Mouse (Mus musculus) right cerebral cortex, postnatal 14 days (tissue): Measurements from ENCODE around the gene 1700029P11Rik.
"Not testable (repeated sequence)": the region's sequence is repeated elsewhere in the genome, so short reads cannot be mapped to it uniquely, and the experiment has no call there.

ENCODE experiments used
- DNase-seq: peaks from one replicate; pipeline ENCODE4 v3.0.0; 2022

1700029P11Rik gene

DNA sequence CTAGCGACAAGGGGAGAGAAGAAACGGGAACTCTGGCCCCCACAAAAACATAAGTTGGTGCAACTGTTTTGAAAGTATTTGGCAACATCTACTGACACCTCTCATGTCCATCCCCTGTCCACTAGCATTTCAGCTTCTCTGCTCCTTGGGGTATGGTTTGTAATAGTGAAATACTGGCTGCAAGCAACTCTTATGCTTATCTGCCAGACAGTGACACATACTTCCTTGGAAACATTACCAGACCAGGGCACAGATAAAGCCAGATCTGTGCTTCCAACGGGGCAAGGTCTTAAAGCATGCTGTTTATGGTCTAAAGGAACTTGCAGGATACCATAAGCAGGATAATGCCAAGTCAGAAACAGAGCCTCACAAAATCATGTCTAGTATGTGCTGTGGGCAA, 21.4 kb upstream of the 1700029P11Rik start:
- no peak for DNase-seq

DNA sequence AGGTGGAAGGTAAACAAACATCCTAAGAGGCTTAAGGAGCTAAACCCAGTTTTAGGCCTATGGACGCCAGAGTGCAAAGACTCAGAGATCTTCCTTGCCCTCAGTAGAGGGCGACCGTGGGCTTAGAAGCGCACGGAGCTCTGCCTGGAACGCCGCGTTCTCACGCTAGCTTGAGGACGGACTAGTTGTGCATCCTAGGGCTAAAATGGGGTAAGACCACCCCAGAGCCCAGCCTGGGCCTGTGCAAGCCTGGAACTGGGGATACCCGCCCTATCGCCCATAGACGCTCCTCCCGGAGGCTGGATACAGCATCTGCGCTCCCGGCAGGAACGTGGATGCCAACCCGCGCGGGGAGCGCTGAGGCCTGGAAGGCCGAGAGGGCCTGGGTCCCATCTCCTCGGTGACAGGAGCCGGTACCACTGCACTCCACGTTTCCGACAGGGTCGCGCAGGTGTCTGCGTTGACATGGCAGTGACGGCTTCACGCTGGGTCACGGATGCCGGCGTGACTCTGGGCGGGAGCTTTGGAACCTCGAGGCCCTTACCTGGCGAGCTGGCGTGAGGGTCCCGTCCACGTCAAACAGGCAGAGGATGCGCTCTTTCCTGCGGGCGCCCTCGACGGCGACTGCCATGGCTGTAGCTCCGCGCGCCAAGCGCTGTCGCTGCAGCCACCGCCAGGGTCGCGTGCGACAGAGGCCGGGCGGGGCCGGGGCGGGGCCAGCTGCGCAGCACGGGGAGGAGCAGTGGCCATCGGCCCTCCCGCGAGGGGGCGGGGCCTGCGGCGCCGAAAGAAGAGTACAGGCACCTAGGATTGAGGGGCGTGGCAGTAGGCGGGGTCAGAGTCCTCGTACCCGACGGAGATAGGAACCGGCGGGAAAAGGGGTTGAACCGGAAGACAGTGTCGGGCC, 19.9 kb upstream of the 1700029P11Rik start, which contains the start of gene Pmm1:
TSS of gene Pmm1 (minus strand) at position 760 of the 907 bp plus-strand sequence.
- DNase-seq: peak; percentile 98

DNA sequence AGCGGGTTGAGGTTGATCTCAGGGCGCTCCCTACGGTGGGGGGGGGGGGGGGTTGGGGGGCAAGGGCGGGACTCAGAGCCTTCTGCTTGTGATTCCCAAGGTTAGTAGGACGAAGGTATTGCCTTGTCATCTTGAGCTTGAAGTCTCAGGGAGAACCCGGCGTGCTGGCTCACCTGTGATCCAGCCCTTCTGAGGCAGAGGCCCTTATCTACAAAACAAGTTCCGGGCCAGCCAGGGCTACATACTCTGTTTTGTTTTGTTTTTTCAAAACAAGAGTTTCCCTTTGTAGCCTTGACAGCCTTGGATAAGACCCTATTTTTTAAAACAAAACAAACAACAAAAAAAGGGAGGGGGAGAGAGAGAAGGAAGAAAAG, 19.3 kb upstream of the 1700029P11Rik start:
- DNase-seq: no peak

DNA sequence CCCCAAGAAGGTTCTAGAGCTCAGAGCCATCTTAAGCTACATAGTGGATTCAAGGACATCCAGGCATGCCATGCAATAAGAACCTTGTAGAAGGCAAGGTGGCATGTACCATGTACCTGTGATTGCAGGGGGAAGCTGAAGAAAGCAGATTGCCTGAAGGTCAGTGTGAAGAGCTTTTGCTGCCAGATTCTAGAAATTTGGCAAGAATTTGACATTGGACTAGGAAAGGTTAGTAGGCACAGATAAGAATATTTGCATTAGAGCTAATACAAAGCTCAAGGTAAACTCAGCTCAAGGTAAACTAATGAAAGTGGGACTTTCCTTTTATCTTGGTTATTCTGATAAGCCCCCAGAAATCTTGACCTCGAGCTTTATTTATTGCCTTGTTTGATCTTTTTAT, 16.1 kb upstream of the 1700029P11Rik start:
- no peak for DNase-seq

DNA sequence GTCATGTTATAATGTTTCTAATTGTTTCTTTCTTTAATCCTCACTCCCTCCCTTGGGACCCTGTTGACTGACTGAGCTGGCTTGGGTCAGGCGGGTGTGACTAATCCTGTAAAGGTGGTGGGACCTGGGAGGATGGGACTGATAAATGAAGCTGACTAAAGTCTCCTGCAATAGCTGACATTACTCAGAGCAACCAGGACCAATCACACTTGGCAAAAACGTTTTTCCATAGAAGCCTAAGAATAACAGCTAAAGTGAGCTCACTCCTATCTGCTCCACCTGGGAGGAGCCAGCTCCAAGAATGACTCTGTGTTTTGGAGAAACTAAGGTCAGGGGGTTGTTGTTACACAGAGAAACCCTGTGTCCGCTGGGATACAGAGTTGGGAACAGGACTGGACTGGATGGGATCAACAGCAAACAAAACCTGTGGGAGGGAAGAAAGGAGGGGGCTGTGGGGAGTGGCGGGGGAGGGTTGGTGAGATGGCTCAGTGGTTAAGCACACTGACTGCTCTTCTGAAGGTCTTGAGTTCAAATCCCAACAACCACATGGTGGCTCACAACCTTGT, 15.3 kb upstream of the 1700029P11Rik start:
- DNase-seq: no peak

DNA sequence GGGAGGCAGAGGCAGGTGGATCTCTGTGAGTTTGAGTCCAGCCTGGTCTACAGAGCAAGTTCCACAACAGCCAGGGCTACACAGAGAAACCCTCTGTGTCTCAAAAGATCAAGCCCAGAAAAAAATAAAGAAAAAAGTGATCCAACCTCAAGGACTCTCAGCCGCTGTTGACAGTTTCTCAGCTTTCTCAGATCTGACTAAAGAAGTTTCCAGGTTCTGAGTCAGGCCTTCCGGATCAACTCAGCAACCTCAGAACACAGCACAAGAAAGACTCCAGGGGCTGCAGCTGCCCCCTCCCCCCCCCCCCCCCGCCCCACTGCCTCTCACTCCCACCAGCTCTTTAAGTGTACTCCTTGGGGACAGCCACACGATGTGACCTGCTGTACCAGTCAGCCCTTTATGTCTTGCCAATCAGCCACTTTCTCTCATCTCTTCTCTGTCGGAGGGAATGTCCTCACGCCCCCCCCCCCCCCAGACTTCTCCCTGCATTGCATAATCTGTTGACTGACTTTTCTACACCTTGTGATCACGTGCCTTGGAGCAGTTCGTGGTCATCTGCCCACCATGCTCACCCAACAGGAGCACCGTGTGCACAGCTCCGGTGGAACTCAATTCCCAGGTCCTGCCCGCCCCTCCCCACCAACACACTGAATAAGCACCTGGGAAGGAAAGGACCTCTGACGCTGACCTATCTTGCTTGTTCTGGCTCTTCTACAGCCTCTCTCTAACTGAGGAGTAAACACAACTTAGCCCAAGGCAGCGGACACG, 14.1 kb upstream of the 1700029P11Rik start:
- DNase-seq: no peak

DNA sequence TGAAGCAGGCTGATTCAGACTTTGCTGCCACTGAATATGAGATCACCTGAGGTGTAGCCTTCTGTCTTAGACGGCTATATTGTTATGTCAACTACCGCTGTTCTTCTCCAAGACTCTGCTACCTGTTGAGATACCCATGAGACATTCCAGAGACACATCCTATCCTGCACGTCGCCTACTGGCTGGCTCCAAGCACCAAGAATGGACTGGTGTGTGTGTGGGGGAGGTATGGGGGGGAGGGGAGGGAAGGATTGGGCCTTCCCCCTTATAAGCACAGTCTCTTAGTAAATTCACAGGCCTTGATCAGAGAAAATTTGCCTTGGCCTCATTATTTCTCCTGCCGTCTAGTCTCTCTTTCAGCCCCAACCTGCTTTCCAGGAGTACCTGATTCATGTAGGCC, 12.5 kb upstream of the 1700029P11Rik start:
- no peak for DNase-seq

DNA sequence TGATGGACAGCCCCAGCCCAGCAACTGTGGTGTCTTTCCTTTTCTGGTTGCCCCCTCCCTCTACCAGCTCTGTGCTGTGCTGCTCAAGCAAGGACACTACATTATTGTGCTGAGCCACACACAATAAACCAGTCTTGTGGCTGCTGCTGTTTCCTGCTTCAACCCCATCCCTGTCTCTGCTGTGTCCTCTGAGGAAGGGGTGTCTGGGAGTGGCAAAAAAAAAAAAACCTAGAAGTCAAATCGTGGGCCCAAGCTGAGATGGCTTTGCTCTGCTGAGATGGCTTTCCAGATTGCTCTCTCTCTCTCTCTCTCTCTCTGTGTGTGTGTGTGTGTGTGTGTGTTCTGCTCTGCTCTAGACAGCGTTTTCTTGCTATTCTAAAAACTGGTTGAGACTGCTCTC, 11.9 kb upstream of the 1700029P11Rik start:
- no peak for DNase-seq

DNA sequence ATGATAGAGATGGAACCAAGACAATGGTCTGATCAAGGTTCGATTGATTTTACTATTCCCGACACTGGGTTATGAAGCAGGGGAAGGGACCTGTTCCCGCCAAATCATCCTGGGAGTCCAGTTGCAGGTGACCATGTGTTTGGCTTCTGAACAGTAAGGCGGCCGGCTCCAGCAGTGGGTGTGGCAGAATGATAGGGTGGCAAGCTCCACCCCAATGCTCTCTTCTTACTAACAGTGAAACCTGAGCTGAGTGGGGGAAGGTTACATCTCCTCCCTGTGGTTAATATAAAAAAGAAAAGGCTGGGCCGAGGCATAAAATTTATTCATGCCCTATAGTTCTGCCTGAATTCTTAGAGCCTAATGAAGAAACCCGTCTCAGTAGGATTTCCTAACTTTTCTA, 11.2 kb upstream of the 1700029P11Rik start:
- no peak for DNase-seq

DNA sequence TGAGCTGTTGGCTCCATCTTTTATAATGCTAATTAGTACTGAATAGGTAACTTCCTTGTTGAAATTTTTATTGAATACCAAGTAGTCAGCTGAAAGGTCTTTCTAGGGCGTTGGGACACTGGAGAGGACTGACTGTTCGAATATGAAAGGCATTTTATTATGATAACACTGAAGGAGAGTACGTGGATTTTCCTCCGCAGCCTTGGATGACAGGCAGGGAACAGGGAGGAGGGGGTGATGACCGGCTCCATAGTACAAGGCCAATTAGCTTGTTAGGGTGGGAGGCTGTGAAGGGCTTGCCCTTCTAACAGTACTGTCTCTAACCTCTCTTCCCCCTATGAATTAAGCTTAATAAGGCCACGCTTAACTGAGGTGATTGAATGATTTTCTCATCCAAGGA, 10.7 kb upstream of the 1700029P11Rik start:
- not testable (repeated sequence) for DNase-seq

DNA sequence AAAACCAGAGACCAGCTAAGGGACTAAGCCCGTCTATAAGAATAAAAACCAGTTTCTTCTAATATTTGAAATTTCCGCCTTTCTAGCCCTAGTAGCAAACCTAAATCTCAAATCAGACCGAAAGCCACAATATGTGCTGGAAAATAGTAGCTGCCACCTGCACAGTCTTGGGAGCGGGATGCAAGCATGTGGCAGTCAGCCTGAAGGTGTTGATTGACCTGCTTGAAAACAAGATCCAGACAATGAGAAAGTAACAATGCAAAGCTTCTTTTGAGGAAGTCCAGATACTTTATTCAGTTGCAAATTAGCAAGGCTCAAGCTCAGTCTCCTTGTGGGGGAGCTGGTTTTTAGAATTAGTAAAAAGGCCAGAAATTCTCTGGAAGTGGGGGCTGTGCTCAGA, 9.8 kb upstream of the 1700029P11Rik start:
- DNase-seq: not testable (repeated sequence)

DNA sequence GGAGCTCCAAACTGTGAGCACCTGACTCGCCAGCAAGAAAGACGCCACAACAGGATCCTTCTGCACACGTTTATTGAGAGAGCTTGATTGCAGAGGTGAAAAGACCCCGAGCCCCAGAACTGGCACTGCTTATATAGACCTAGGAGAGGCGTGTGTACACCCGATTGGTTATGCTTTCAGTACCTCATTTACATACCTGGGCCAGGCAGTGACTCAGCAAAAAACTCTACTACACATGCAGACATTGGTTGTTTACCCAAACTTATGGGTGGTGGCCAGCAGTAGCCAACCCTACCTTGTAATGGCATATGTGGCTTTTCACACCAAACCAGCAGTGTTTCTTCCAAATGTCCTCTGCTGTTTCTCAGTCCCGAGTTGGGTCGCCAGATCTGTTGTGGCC, 5.2 kb upstream of the 1700029P11Rik start:
- not testable (repeated sequence) for DNase-seq

DNA sequence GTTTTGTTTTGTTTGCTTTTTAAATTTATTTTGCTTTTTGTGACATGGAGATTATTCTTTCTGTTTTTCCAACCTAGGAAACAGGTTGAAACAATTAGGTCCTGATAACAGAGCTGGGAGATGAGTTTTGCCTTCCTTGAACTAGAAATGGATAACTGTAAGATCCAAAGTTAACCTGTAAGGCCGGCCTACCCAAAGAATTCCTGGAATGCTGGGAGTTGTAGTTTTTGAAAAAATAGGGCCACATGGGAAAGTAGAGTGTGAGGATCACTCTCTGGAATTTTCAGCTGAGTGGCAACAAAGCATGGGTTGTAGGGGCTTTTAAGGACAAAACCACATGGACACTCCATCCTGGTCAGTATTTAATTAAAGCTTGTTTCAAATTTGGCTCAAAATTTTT, 1.8 kb downstream of the 1700029P11Rik start:
- no peak for DNase-seq

DNA sequence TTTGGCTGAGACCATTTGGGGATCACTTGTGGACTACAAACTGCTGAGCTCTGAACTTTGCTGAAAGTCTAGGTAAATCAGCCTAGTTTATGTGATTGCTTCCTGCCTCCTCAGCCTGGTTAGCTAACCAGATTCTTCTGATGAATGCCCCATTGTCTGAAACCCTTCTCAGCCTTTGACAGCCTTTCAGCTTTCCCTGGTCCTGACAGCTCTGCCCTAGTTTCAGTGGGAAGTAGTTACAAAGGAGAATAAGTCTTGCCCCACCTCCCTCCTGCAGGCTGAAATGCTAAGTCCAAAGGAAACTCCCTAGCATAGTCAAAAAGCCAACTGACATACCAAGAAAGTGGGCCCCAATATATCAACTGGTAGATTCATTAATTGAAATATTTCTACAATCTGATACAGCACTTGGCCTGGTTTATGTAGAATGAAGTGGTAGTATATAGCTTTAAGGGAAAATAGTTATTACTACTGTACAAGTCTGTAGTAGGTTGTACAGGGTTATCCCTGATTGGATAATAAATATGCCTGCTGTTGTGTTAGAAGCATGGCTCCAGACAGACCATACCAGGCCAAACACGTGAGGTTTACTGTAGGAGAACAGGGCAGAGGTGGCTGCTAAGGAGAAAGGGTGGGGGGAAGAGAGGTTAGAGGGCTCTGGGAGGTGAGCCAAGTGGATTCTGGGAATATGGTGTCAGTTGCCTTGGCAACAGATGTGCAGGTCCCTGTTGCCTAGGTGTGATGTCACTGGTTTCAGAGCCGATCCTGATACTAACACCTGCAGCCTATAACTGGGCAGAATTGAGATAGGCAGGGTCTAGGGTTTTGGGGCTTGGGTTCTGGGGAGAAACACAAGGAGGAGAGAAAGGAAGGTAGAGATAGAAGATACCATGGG, 5.2 kb downstream of the 1700029P11Rik start:
- no peak for DNase-seq

DNA sequence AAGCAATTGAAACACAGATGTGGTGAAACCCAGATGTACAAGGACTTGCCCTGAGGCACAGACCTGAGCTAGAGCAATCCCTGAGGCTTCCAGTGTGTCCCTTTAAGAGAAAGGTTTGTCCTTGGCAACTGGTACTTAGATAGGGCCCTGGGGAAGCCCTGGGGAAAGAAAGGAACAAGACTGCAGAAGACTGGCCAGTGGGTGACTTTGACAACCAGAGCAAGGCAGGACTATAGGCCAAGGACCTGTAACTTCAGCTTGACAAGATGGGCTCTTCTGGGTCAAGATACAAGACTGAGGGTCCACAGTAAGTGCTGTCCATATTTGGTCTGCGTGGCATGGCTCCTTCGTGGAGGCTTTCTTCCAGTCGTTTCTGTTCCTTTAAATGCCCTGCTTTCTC, 7.3 kb downstream of the 1700029P11Rik start, which contains the start of gene Xrcc6:
TSS of gene Xrcc6 (plus strand) at position 190 of the 400 bp plus-strand sequence.
- no peak for DNase-seq

DNA sequence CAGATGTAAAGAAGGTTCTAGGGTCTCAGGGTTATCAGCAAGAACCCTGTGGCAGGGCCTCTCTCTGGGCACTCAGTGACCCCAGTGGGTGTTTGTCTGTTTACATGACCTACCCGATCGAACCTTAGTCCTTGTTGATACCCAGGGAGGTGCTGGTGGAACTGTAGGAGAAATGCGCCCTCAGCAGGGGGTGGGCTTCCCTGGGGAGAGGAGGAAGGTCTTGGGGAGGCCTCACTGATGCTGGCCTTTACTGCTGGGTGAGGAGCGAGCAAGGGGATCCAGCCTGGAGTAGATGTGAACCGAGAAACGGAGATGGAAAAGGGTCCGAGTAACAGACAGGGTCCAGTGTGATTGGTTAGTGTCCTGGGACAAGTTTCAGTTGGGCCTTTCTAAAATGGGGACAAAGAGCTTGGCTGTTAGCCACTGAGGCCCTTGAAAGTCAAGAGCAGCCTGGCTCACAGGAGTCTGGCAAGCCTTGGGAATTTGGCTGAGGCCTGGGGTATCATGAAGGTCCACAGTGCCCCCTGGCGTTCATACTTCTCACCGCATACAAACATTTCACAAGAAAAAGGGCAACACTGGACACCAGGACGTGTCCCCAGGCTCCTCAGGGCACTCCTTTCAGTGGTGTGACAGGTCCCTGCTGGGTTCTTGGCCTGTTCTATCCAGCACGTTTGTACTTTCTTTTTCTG, 9.2 kb downstream of the 1700029P11Rik start:
- peak; percentile 86 for DNase-seq

DNA sequence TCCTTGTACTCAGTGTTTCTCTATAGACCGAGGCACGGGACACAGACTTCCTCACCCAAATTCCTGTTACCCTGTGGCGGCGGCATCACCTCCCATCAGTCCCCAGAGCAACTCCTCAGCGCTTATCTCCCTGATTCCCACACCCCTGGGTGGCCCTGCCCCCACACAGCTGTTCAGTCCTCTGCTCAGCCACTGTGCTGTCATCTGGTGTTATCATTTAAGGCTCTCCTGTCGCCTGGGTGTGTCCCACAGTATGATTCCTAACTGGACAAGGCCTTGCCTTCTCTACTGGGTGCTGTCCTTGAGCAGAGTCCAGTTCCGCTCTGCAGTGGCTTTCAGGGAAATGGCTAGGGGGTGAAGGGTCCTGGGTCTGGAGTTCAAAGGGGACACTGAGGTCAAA, 10.2 kb downstream of the 1700029P11Rik start:
- no peak for DNase-seq

DNA sequence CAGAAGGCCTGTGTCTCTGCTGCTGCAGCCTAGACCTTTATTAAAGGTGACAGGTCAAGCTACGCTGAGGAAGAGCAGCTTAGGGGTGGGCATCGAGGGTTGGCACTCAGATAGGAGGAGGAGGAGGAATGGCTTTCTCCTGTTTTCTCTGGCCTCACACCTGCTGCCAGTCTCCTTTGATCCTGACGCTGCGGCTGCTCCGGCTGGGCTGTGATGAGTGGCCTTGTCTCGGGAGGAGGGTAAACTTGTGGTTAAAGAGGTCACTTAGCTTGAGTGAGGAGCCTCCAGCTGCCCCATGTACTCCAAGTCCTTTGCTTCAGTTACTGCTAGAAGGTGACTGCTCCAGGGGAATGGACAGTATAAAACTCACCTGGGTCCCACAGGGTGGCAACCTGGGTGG, 13.7 kb downstream of the 1700029P11Rik start:
- DNase-seq: no peak

DNA sequence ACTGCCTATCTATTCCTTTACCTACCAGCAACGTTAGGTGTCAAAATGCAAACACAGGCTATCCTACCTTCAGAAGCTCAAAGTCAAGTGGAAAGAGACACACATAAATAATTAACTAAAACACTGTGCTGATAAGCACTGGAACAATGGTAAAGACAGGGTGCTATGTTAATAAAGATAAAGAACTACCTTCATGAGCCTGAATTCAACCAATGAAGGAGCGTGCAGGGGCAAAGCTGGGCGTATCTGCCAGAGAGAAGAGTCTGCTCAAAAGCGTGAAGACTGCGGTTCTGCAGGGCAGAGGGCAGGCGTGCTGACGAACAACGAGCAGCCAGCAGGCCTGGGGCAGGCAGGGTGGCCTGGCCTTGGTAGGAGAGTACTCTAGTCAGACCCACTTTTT, 23.9 kb downstream of the 1700029P11Rik start:
- no peak for DNase-seq

DNA sequence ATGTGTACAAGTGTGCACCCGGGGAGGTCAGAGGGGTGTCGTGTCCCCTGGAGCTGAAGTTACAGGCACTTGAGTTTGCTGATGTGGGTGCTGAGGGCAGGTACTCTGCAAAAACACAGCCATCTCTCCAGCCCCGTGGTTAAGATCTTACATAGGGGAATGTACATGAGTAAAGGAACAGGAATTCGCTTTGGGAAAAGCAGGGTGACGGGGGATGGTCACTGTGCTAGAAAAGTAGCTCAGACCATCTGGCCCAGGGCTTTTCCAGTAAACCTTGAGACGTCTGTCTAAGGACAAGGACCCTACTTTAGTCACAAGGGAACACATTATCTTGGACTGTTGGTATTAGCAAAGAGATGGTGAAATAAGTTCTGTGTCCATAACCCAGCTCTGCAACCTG, 31.6 kb downstream of the 1700029P11Rik start:
- DNase-seq: no peak

DNA sequence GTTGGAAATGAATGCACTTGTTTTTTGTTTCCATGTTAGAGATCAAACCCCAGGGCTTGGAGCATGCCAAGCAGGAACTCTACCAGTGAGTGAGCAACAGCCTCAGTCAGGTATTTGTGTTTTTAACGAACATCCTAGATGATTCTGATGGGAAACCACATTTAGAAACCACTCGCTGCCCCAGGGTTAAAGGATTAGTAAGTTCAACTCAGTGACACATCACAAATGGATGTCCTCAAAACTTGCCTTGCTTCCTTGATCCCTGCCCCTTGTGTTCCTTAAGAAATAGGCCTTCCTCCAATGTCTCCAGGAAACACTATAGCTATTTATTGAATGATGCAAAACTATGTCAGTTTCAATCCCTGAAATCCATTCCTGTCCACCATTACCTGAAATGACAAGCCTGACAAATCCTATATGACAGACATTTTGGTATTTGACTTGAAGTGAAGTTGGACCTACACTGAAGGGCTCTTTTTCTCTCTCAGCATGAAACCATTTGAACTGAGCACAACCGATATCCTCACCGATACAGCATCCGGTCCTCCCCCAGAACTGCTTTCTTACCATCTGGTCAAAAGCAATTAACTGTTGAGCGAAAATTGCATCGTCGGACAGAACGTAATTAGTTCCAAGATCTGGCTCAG, 34.5 kb downstream of the 1700029P11Rik start:
- no peak for DNase-seq
